Mouse (Mus musculus) CH12.LX (cell line): ENCODE measurements around the gene Gm16181. TPM values are rescaled to one million over a fixed set of nuclear protein-coding genes. Genes with fewer than 3 reads are reported as not detected.
A peak's percentile ranks its signal among the peaks of the same experiment; 100 is the strongest.

Source experiments
- DNase-seq: peaks from one replicate; pipeline ENCODE4 v3.0.0-alpha.2; 2013; ENCODE audit errors: extremely low read depth
- H3K27ac ChIP-seq: 2 replicates; pipeline ENCODE4 v1.5.1; 2012; ENCODE audit warnings: low read depth, mild to moderate bottlenecking, control low read depth, moderate library complexity; ENCODE audit not compliant: insufficient read depth
- H3K27me3 ChIP-seq: replicated peaks from 2 replicates; pipeline ENCODE3; 2012; ENCODE audit warnings: inconsistent platforms
- H3K36me3 ChIP-seq, 2 experiments: replicated peaks in 1 of 2; 2 replicates each; pipeline versions ENCODE3 to v1.6.1; 2012; ENCODE audit warnings: inconsistent platforms in 1 of 2, low read length in 1 of 2, mild to moderate bottlenecking in 1 of 2, mixed read lengths in 1 of 2, moderate library complexity in 1 of 2; ENCODE audit not compliant: control insufficient read depth in 1 of 2, insufficient read depth in 1 of 2
- H3K4me1 ChIP-seq, 2 experiments: 2 replicates each; pipeline ENCODE4 v1.6.1; 2012; ENCODE audit warnings: inconsistent platforms in 1 of 2, moderate library complexity in 1 of 2; ENCODE audit not compliant: insufficient read depth in 2 of 2, control insufficient read depth in 1 of 2
- H3K4me2 ChIP-seq: 2 replicates; pipeline ENCODE4 v1.6.1; 2012; ENCODE audit warnings: low read depth, mild to moderate bottlenecking, control low read depth; ENCODE audit not compliant: poor library complexity, insufficient read depth, severe bottlenecking
- H3K4me3 ChIP-seq, 3 experiments: fragments of 150-350 bp in 1 of 3; sonication (generic) in 1 of 3; replicated peaks in 1 of 3; 2 replicates each; pipeline versions ENCODE3 to v1.5.1; 2011 to 2012; ENCODE audit warnings: low read depth in 2 of 3, low read length in 2 of 3, mild to moderate bottlenecking in 2 of 3, moderate library complexity in 2 of 3, control low read depth in 1 of 3, improper control_type of control experiment in 1 of 3, inconsistent platforms in 1 of 3, mixed read lengths in 1 of 3; ENCODE audit not compliant: poor library complexity in 1 of 3
- H3K79me2 ChIP-seq: replicated peaks from 2 replicates; pipeline ENCODE4 v1.6.1; 2012; ENCODE audit warnings: mild to moderate bottlenecking, moderate library complexity; ENCODE audit not compliant: control insufficient read depth, poor library complexity, insufficient read depth, severe bottlenecking; ENCODE audit errors: extremely low read depth
- H3K9ac ChIP-seq: 2 replicates; pipeline ENCODE4 v1.6.1; 2012; ENCODE audit warnings: low read depth, mild to moderate bottlenecking, control low read depth, moderate library complexity; ENCODE audit not compliant: insufficient read depth
- H3K9me3 ChIP-seq: replicated peaks from 2 replicates; pipeline ENCODE3; 2012; ENCODE audit warnings: low read length, inconsistent platforms, mixed read lengths
- CHD1 ChIP-seq: IDR thresholded peaks from 2 replicates; pipeline ENCODE4 v1.6.1; 2012; ENCODE audit warnings: low read depth, low read length, improper control_type of control experiment, inconsistent platforms
- CHD2 ChIP-seq: IDR thresholded peaks from 2 replicates; pipeline ENCODE4 v1.6.1; 2011; ENCODE audit warnings: low read length, improper control_type of control experiment
- CTCF ChIP-seq, 2 experiments: IDR thresholded peaks in 1 of 2; conservative IDR thresholded peaks in 1 of 2; 2 replicates each; pipeline ENCODE4 v1.5.1; 2011 to 2012; ENCODE audit warnings: low read depth in 2 of 2, low read length in 2 of 2, improper control_type of control experiment in 1 of 2, inconsistent platforms in 1 of 2, mild to moderate bottlenecking in 1 of 2, moderate library complexity in 1 of 2
- E2F4 ChIP-seq: IDR thresholded peaks from 2 replicates; pipeline ENCODE4 v1.6.1; 2011; ENCODE audit warnings: low read depth, low read length, improper control_type of control experiment; ENCODE audit not compliant: insufficient replicate concordance
- ELF1 ChIP-seq: IDR thresholded peaks from 2 replicates; pipeline ENCODE4 v1.6.1; 2014; ENCODE audit warnings: low read depth, mild to moderate bottlenecking, inconsistent platforms, low read length, improper control_type of control experiment
- EP300 ChIP-seq: IDR thresholded peaks from 2 replicates; pipeline ENCODE4 v1.6.1; 2011; ENCODE audit warnings: low read length, improper control_type of control experiment
- ETS1 ChIP-seq: conservative IDR thresholded peaks from 2 replicates; pipeline ENCODE4 v1.6.1; 2012; ENCODE audit warnings: low read depth, mild to moderate bottlenecking, inconsistent platforms, low read length, improper control_type of control experiment, moderate library complexity
- GABPA ChIP-seq: IDR thresholded peaks from 2 replicates; pipeline ENCODE4 v1.6.1; 2012; ENCODE audit warnings: low read depth, low read length, improper control_type of control experiment, inconsistent platforms; ENCODE audit not compliant: insufficient replicate concordance
- HCFC1 ChIP-seq: IDR thresholded peaks from 2 replicates; pipeline ENCODE4 v1.6.1; 2012; ENCODE audit warnings: low read depth, mild to moderate bottlenecking, inconsistent platforms, low read length, improper control_type of control experiment
- IRF4 ChIP-seq: IDR thresholded peaks from 2 replicates; pipeline ENCODE4 v1.6.1; 2014; ENCODE audit warnings: low read depth, mild to moderate bottlenecking, inconsistent platforms, low read length, improper control_type of control experiment
- JUN ChIP-seq: IDR thresholded peaks from 2 replicates; pipeline ENCODE4 v1.6.1; 2011; ENCODE audit warnings: low read depth, mild to moderate bottlenecking, low read length, improper control_type of control experiment, moderate library complexity; ENCODE audit not compliant: insufficient read depth
- MAX ChIP-seq: IDR thresholded peaks from 2 replicates; pipeline ENCODE4 v1.6.1; 2011; ENCODE audit warnings: low read length, improper control_type of control experiment
- MAZ ChIP-seq: IDR thresholded peaks from 2 replicates; pipeline ENCODE4 v1.6.1; 2012; ENCODE audit warnings: low read depth, mild to moderate bottlenecking, inconsistent platforms, low read length, improper control_type of control experiment, moderate library complexity
- MEF2A ChIP-seq: IDR thresholded peaks from 2 replicates; pipeline ENCODE4 v1.6.1; 2014; ENCODE audit warnings: low read depth, mild to moderate bottlenecking, inconsistent platforms, low read length, improper control_type of control experiment, borderline replicate concordance
- MXI1 ChIP-seq: IDR thresholded peaks from 2 replicates; pipeline ENCODE4 v1.6.1; 2011; ENCODE audit warnings: mild to moderate bottlenecking, low read depth, low read length, improper control_type of control experiment
- MYC ChIP-seq: IDR thresholded peaks from 2 replicates; pipeline ENCODE4 v1.6.1; 2011; ENCODE audit warnings: low read depth, mild to moderate bottlenecking, improper control_type of control experiment, low read length
- NRF1 ChIP-seq: IDR thresholded peaks from 2 replicates; pipeline ENCODE4 v1.6.1; 2014; ENCODE audit warnings: low read depth, mild to moderate bottlenecking, inconsistent platforms, low read length, improper control_type of control experiment, moderate library complexity
- PAX5 ChIP-seq: IDR thresholded peaks from 2 replicates; pipeline ENCODE4 v1.6.1; 2012; ENCODE audit warnings: low read length, inconsistent platforms, mixed read lengths
- POLR2A ChIP-seq: IDR thresholded peaks from 2 replicates; pipeline ENCODE4 v1.6.1; 2011; ENCODE audit warnings: low read depth, mild to moderate bottlenecking, improper control_type of control experiment, low read length
- POLR2AphosphoS2 ChIP-seq: IDR thresholded peaks from 2 replicates; pipeline ENCODE4 v1.6.1; 2011; ENCODE audit warnings: low read depth, low read length, improper control_type of control experiment
- RAD21 ChIP-seq: IDR thresholded peaks from 2 replicates; pipeline ENCODE4 v1.6.1; 2011; ENCODE audit warnings: low read depth, mild to moderate bottlenecking, low read length, improper control_type of control experiment, moderate library complexity
- RCOR1 ChIP-seq: conservative IDR thresholded peaks from 2 replicates; pipeline ENCODE4 v1.6.1; 2012; ENCODE audit warnings: low read depth, mild to moderate bottlenecking, inconsistent platforms, low read length, improper control_type of control experiment
- TBP ChIP-seq: conservative IDR thresholded peaks from 2 replicates; pipeline ENCODE4 v1.6.1; 2011; ENCODE audit warnings: low read depth, low read length, improper control_type of control experiment
- TCF12 ChIP-seq: IDR thresholded peaks from 2 replicates; pipeline ENCODE4 v1.6.1; 2014; ENCODE audit warnings: low read depth, mild to moderate bottlenecking, inconsistent platforms, low read length, improper control_type of control experiment
- UBTF ChIP-seq: IDR thresholded peaks from 2 replicates; pipeline ENCODE4 v1.6.1; 2012; ENCODE audit warnings: low read depth, mild to moderate bottlenecking, inconsistent platforms, low read length, improper control_type of control experiment, moderate library complexity
- USF1 ChIP-seq: IDR thresholded peaks from 2 replicates; pipeline ENCODE4 v1.6.1; 2014; ENCODE audit warnings: low read depth, mild to moderate bottlenecking, inconsistent platforms, low read length, improper control_type of control experiment
- ZC3H11A ChIP-seq: IDR thresholded peaks from 2 replicates; pipeline ENCODE4 v1.6.1; 2012; ENCODE audit warnings: low read depth, mild to moderate bottlenecking, inconsistent platforms, low read length, improper control_type of control experiment
- ZKSCAN1 ChIP-seq: IDR thresholded peaks from 2 replicates; pipeline ENCODE4 v1.6.1; 2012; ENCODE audit warnings: low read depth, inconsistent platforms, low read length, improper control_type of control experiment, borderline replicate concordance
- ZMIZ1 ChIP-seq: IDR thresholded peaks from 2 replicates; pipeline ENCODE4 v1.6.1; 2012; ENCODE audit warnings: low read depth, mild to moderate bottlenecking, inconsistent platforms, low read length, improper control_type of control experiment
- ZNF384 ChIP-seq: IDR thresholded peaks from 2 replicates; pipeline ENCODE4 v1.6.1; 2012; ENCODE audit warnings: low read depth, low read length, improper control_type of control experiment, inconsistent platforms
- dilution Hi-C: fragments of 300-500 bp; cut with MboI; formaldehyde crosslinking; loops from 2 replicates; pipeline ENCODE4 v1.14.3; 2020; ENCODE audit warnings: low sequenced_read_pairs; ENCODE audit not compliant: extremely low pct_unique_long_range_greater_than_20kb, extremely low pct_ligation_motif_present
- in situ Hi-C: fragments of 300-500 bp; cut with MboI; formaldehyde crosslinking; loops from 3 replicates; pipeline ENCODE4 v1.14.3; 2019; ENCODE audit warnings: low sequenced_read_pairs, low pct_ligation_motif_present, low pct_unique_long_range_greater_than_20kb, mixed read lengths
- polyA plus RNA-seq: library from polyadenylated mRNA; unstranded; fragments of >175 nt; gene quantifications from 2 replicates; pipeline ENCODE4 v1.2.1, GENCODE M21; 2012; ENCODE audit warnings: low read depth; ENCODE audit not compliant: insufficient read length
- total RNA-seq, 2 experiments: library from RNA; depleted of rRNA; stranded (reverse); fragments of 300-350 nt in 1 of 2; fragments of >200 nt in 1 of 2; gene quantifications; 2 replicates each; pipeline ENCODE4 v1.2.3; 2012 to 2014

The Gm16181 gene
- total and polyA plus RNA-seq, 3 experiments: not detected

DNA sequence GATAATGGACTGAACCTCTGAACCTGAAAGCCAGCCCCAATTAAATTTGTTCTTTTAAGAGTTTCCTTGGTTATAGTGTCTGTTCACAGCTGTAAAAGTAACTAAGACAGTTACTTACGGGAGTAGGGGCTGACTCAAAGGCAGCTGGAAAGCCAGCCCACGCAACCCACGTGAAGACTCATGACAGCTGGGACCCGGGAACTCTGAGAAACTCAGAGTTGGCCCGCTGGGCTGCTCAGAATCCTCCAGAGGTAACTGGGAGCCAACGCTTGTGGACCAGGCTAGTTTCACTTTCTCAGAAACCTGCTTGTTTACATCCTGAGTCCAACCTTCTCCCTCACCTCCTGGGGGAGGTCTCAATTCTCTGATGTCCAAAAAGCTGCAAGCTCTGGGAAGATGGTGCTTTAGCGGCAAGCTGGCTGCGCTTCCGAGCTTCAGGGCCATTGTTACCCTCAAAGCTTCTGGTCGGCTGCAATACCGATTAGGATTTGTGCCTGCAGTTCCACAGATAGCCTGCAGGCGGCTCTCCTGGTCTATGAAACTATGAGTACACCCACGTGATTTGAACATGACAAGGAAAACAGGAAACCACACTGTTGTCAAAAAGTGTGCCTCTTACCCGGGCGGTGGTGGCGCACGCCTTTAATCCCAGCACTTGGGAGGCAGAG lies 37.3 kb downstream of the Gm16181 start (continued):
- TF ChIP-seq PAX5: no peak
- TF ChIP-seq IRF4: peak; percentile 85; the same call in 1 of the 2 replicates
- TF ChIP-seq MAX: peak; percentile 99
- TF ChIP-seq MAZ: peak; percentile 73
- TF ChIP-seq TCF12: peak; percentile 78
- TF ChIP-seq ZMIZ1: no peak
- peak; percentile 67 for TF ChIP-seq HCFC1
- TF ChIP-seq TBP: no peak
- peak; percentile 76; the same call in 1 of the 2 replicates for TF ChIP-seq MEF2A
- peak; percentile 97 to 99 for TF ChIP-seq CTCF (conservative IDR thresholded peaks at IDR 0.05 in 1 of 2, IDR thresholded peaks at IDR 0.05 in 1 of 2; ENCODE audit: low read depth in 2 of 2, low read length in 2 of 2)
- peak; percentile 75 for TF ChIP-seq ZC3H11A
- TF ChIP-seq E2F4: no peak; the same call in 1 of the 2 replicates
- TF ChIP-seq ZNF384: peak; percentile 91
- peak; percentile 41 for TF ChIP-seq POLR2A
- TF ChIP-seq ETS1: peak; percentile 79
- TF ChIP-seq, all 38 proteins: peak for 29

DNA sequence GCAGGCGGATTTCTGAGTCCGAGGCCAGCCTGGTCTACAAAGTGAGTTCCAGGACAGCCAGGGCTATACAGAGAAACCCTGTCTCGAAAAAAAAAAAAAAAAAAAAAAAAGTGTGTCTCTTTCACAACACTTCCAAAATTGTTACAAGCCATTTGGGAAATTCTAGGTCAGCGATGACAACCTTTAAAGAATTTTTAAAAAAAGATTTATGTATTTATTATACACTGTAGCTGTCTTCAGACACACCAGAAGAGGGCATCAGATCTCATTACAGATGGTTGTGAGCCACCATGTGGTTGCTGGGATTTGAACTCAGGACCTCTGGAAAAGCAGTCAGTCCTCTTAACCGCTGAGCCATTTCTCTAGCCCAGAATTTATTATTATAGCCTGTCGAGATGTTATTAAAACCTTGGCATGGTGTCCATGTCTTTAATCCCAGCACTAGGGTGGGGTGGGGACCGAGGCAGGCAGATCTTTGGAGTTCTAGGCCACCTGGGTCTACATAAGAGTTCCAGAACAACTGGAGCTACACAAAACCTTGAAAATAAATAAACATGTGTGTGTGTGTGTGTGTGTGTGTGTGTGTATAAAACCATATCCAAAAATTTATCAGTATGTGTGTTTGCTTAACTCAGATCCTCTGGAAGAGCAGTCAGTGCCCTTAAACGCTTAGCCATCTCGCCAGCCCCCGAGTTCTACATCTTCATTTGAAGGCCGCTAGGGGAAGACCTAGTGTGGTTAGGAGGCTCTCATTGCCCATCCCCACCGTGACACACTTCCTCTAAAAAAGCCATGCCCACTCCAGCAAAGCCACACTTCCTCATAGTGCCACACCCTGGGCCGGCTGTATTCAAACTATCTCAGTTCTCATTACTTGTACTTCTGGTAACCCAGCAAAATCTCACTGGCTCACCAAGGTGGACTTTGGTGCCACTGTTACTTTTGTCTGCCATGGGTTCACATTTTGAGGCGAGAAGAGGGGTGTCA lies 38.2 kb downstream of the Gm16181 start:
- Histone ChIP-seq H3K9ac (peak overlapping the region; percentile 38; the same call in 1 of the 2 replicates), H3K36me3 (peaks cover 6 to 8% of the 10 kb centered on the region in 2 experiments), H3K4me2 (peak overlapping the region; percentile 53), H3K27ac (peak overlapping the region; percentile 73), H3K9me3 (no peaks in the 10 kb centered on the region), H3K27me3 (peaks cover 2% of the 10 kb centered on the region), H3K79me2 (peaks cover 4% of the 10 kb centered on the region), H3K4me1 (peaks cover 15 to 27% of the 10 kb centered on the region in 2 experiments), H3K4me3 (peak overlapping the region; percentile 8 to 35 (median 15))
- peak; percentile 100 for DNase-seq
- dilution Hi-C loops (no loop called here), in situ Hi-C loops (no loop called here)
- peak; percentile 50 for TF ChIP-seq NRF1
- TF ChIP-seq CHD2: peak; percentile 65
- no peak for TF ChIP-seq ZKSCAN1
- 0 out of 2 replicates have a peak, but pooled peaks have one; percentile 68 for TF ChIP-seq POLR2AphosphoS2
- no peak; the same call in 1 of the 2 replicates for TF ChIP-seq GABPA
- peak; percentile 81; the same call in 1 of the 2 replicates for TF ChIP-seq MYC
- TF ChIP-seq USF1: no peak; the same call in 1 of the 2 replicates
- TF ChIP-seq CHD1: peak; percentile 88; the same call in 1 of the 2 replicates
- TF ChIP-seq POLR2A: peak; percentile 84
- peak; percentile 10; the same call in 1 of the 2 replicates for TF ChIP-seq RCOR1
- TF ChIP-seq E2F4: 0 out of 2 replicates have a peak, but pooled peaks have one; percentile 16
- peak; percentile 75; the same call in 1 of the 2 replicates for TF ChIP-seq UBTF
- TF ChIP-seq MEF2A: peak; percentile 88
- TF ChIP-seq JUN: no peak; the same call in 1 of the 2 replicates
- TF ChIP-seq ELF1: peak; percentile 95
- TF ChIP-seq ZC3H11A: no peak
- TF ChIP-seq MXI1: peak; percentile 88
- no peak; the same call in none of the 2 replicates for TF ChIP-seq RAD21
- TF ChIP-seq MAZ: peak; percentile 89
- TF ChIP-seq ZMIZ1: peak; percentile 75
- TF ChIP-seq IRF4: peak; percentile 87
- peak; percentile 85 for TF ChIP-seq TCF12
- TF ChIP-seq EP300: peak; percentile 66
- peak; percentile 79 for TF ChIP-seq ETS1
- peak; percentile 83 for TF ChIP-seq HCFC1
